Mouse (Mus musculus) gastrocnemius, postnatal 10 days (tissue): ENCODE data around the gene Igf1. TPM values are rescaled to one million over a fixed set of nuclear protein-coding genes. Genes with fewer than 3 reads are reported as not detected.

Experiments used
- DNase-seq: peaks from one replicate; pipeline ENCODE4 v3.0.0; 2021; ENCODE audit warnings: mixed read lengths
- total RNA-seq, 2 experiments: library from RNA; stranded (reverse); gene quantifications; 2 replicates each; pipeline ENCODE4 v1.2.3; 2021

Igf1 gene
- total RNA-seq, 2 experiments from 2014 or later = 86.1 to 102 TPM

- DNase-seq = no peak
These were observed 39.3 kb downstream of the Igf1 start for GRCm38 (mm10) chr10:87897331-87897730.

GRCm38 (mm10) chr10:87898826-87899225, 40.8 kb downstream of the Igf1 start:
- DNase-seq = no peak

DNA sequence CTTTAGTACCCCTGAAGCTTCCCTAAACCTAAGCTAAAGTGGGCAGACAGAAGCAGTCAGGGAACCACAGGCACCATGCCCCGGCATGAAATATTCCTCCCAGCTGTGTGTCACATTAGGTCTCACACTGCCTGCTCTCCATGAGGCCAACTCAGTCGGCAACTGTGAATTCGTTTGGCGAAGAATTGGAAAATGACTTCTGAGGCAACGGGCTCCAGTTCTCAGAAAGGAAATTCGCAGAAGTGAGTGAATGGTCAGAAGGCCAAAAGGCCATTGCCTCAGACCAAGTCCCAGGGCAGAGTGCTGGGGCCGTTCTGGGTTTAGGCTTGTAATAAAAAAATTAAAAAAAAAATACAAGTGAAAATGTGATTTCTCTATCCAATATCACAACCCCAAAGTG, 43.9 kb downstream of the Igf1 start:
- DNase-seq = peak; percentile 21

- DNase-seq = no peak
These were observed 46.3 kb downstream of the Igf1 start for GRCm38 (mm10) chr10:87904324-87904723.

DNA sequence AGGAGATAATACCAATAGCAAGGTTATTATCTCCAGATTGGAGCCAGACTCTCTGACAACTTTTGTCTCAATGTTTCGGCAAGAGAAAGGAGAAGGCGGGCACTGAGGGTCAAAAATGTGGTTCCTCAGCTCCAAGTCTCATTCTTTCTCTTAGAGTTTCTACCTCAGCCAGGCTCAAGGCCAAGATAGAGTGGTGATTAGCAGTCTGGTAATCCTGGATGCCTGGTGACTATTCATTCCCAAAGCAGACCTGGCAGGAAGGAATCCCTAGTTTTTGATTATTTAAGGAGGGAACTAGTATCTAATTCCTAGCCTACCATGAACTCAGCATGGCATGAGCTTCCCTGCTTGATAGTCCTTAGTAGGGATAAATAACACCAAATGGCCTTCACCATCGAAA, 47.0 kb downstream of the Igf1 start:
- no peak for DNase-seq

DNA sequence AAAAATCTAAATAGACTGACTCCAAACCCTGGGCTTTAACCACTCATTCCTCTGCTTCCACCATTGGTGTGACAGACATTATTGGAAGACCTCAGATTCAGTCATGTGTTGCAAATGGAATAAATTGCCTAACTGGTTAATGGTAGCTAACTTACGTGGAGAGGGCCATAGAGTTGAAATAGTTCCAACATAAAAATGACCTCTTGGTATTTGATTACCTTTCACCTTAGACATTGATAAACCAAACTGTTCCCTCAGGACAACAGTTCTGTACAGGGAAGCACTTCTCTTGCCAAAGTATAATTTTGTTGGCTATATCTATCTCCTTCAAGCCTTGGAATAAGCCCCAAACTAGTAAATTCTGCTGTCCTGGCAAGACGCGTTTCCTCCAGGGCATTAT, 48.1 kb downstream of the Igf1 start:
- DNase-seq = no peak

- DNase-seq = no peak
These were observed 48.8 kb downstream of the Igf1 start for GRCm38 (mm10) chr10:87906757-87907307.

GRCm38 (mm10) chr10:87913852-87914251, 55.8 kb downstream of the Igf1 start:
- DNase-seq = no peak

GRCm38 (mm10) chr10:87914932-87915331, 56.9 kb downstream of the Igf1 start:
- DNase-seq = no peak

DNA sequence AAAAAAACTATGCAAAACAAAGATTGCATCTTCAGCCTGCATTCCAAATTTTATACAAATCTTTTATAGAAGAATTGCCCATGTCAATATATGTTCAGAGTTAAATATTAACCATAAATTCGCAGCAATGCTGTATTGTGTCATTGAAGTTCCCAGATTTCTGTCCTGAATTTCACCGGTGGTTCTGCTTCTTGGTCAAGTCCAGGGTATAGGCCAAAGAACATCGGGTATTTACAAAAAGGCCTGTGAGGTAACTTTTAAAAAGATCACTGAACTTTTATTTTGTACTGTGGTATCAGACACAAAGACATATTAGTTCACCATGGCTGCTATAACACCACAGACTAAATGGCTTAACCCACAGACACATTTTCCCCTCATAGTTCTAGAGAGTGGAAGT, 57.7 kb downstream of the Igf1 start:
- no peak for DNase-seq

GRCm38 (mm10) chr10:87922263-87922662, 64.2 kb downstream of the Igf1 start:
- DNase-seq = no peak

DNA sequence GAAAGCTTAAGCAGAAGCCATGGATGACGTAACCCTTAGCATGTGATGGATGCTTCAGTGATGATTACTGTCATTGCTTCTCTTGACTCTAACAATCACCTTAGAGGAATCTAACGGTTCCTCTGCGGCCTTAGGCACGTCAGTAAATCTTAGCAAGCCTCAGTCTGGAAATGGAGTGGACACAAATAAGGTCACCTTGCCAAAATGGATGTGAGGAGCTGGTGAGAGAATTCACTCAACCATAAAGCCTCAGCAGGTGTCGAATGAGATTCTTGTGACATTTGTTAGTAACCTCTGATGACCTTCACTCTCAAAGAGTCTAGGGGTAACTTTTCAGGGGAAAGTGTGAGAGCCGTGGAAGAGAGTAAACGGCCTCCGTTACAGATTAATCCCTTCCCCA, 68.5 kb downstream of the Igf1 start:
- DNase-seq = no peak

DNA sequence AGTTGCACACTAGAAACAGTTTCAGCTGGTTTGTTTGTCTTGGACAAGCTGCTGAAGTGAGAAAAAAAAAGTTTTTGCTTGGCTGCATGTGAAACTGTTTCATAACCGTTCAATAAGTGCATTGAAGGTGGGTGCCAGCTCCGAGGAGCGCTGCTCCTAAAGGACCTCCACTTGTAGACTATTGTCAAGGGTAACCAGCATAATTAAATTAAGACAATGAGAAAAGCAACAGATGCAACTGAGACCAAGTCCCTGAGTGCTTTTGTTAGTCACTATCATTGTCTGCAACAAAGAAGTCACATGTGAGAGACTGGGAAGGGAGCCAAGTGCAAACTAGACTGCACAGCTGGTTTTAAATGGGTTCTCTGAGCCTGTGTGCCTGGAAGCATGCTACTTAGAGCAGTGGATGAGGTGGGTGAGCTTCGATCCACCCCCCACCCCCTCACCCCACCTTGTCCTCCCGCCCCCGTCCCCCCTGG, 69.1 kb downstream of the Igf1 start:
- DNase-seq = peak; percentile 43

- DNase-seq = no peak
These were observed 90.1 kb downstream of the Igf1 start for GRCm38 (mm10) chr10:87948192-87948591.

GRCm38 (mm10) chr10:87971536-87971935, 113.5 kb downstream of the Igf1 start:
- DNase-seq = no peak

- no peak for DNase-seq
These were observed 116.0 kb downstream of the Igf1 start for GRCm38 (mm10) chr10:87973911-87974631.

- no peak for DNase-seq
These were observed 127.3 kb downstream of the Igf1 start for GRCm38 (mm10) chr10:87985375-87985774.

DNA sequence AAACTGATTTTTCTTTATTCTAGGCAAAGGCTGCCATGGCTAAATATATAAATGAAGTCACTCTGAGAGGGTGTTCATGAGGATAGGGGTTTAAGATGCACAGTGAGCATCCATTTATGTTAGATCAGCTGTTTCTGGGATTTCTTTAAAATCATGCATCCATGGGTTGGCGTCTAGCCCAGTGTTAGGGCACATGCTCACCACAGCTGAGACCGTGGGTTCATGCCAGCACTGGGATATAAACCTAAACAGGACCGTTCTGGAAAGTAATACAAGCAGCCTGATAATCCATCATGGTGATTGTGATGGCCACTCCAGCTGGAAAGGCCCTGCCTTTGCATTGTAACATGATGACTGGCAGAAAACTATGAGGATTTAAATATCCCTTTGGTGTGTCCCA, 128.1 kb downstream of the Igf1 start:
- DNase-seq = no peak

Other genes starting within 250 kb of the Igf1 start
- gene Pmch, start 232.8 kb downstream of the Igf1 start, total RNA-seq = not detected